Mouse (Mus musculus) forebrain, embryonic 14.5 days (tissue): ENCODE measurements around the gene Tent5c. TPM values are rescaled to one million over a fixed set of nuclear protein-coding genes. Genes with fewer than 3 reads are reported as not detected.
"Not testable (repeated sequence)": the region's sequence is repeated elsewhere in the genome, so short reads cannot be mapped to it uniquely, and the experiment has no call there.

ENCODE experiments used
- ATAC-seq: fragments of 200-750 bp; cut with Nextera tagmentation; 2 replicates; pipeline ENCODE4 v1.8.0; 2017; ENCODE audit warnings: mild to moderate bottlenecking, moderate library complexity
- DNase-seq: peaks from one replicate; pipeline ENCODE4 v3.0.0-alpha.2; 2015; ENCODE audit warnings: low spot score
- H3K27ac ChIP-seq: fragments of 300-500 bp; sonication (generic); 2 replicates; pipeline ENCODE4 v1.5.1; 2014; ENCODE audit warnings: low read depth, mild to moderate bottlenecking, control low read depth, low read length, moderate library complexity
- H3K27me3 ChIP-seq: fragments of 300-500 bp; sonication (generic); replicated peaks from 2 replicates; pipeline ENCODE4 v1.6.1; 2014; ENCODE audit warnings: low read length, control low read depth, mixed read lengths; ENCODE audit not compliant: control insufficient read depth, insufficient read depth
- H3K36me3 ChIP-seq: fragments of 300-500 bp; sonication (generic); 2 replicates; pipeline ENCODE4 v1.6.1; 2014; ENCODE audit warnings: low read length, control low read depth; ENCODE audit not compliant: control insufficient read depth, insufficient read depth
- H3K4me1 ChIP-seq: fragments of 300-500 bp; sonication (generic); 2 replicates; pipeline ENCODE4 v1.6.1; 2014; ENCODE audit warnings: antibody characterized with exemption, low read length, control low read depth; ENCODE audit not compliant: control insufficient read depth, insufficient read depth
- H3K4me2 ChIP-seq: fragments of 300-500 bp; sonication (generic); 2 replicates; pipeline ENCODE4 v1.6.1; 2014; ENCODE audit warnings: mild to moderate bottlenecking, control low read depth, low read length
- H3K4me3 ChIP-seq: fragments of 300-500 bp; sonication (generic); 2 replicates; pipeline ENCODE4 v1.5.1; 2014; ENCODE audit warnings: low read depth, low read length, control low read depth
- H3K9ac ChIP-seq: fragments of 300-500 bp; sonication (generic); 2 replicates; pipeline ENCODE4 v1.6.1; 2014; ENCODE audit warnings: mild to moderate bottlenecking, low read length, control low read depth, moderate library complexity
- H3K9me3 ChIP-seq: fragments of 300-500 bp; sonication (generic); replicated peaks from 2 replicates; pipeline ENCODE4 v1.6.1; 2016; ENCODE audit warnings: low read length, control low read depth, mixed read lengths; ENCODE audit not compliant: control insufficient read depth
- WGBS: fragments of 180-500 bp; shearing (Covaris S2); extraction: QIAGEN DNeasy Blood & Tissue Kit; methylation state at CpG from one replicate; pipeline ENCODE4 v1.1.7; 2014; 5-methylcytosine and 5-hydroxymethylcytosine counted together
- polyA plus RNA-seq: library from polyadenylated mRNA; unstranded; fragments of >200 nt; fragmentation: Nextera tagmentation; extraction: Ambion mirVana; gene quantifications from 2 replicates; pipeline ENCODE4 v1.2.1, GENCODE M21; 2014

Gene Tent5c
- polyA plus RNA-seq, 1 experiment from 2014 or later: 1.9 TPM

DNA sequence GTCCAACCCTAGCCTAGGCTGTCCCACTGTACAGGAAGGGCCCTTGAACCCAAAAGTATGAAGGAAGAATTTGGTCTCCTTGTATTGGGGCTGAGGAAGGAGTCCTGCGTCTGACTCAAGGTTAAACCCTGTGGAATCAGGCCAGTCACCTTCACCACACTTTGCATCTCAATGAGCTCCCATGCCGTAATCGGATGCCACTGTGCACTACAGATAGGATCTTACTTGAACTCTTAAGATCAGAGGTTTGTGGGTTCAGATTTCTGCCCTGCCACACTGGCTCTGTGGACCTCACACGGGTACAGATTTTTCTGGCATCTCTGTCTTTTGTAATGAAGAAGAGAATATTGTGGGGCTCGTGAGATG is 68.5 kb downstream of the Tent5c start:
- H3K9ac ChIP-seq: no peak overlapping the region
- no peak overlapping the region for H3K27ac ChIP-seq
- 68% methylated on average over 5 of the region's 5 CpGs for WGBS
- H3K4me2 ChIP-seq: no peak overlapping the region
- DNase-seq (no peak), ATAC-seq (no peak)
- H3K36me3 ChIP-seq: no peaks in the 10 kb centered on the region
- no peaks in the 10 kb centered on the region for H3K27me3 ChIP-seq
- no peaks in the 10 kb centered on the region for H3K9me3 ChIP-seq
- peaks cover 4% of the 10 kb centered on the region; the same call in 1 of the 2 replicates for H3K4me1 ChIP-seq
- no peak overlapping the region for H3K4me3 ChIP-seq

DNA sequence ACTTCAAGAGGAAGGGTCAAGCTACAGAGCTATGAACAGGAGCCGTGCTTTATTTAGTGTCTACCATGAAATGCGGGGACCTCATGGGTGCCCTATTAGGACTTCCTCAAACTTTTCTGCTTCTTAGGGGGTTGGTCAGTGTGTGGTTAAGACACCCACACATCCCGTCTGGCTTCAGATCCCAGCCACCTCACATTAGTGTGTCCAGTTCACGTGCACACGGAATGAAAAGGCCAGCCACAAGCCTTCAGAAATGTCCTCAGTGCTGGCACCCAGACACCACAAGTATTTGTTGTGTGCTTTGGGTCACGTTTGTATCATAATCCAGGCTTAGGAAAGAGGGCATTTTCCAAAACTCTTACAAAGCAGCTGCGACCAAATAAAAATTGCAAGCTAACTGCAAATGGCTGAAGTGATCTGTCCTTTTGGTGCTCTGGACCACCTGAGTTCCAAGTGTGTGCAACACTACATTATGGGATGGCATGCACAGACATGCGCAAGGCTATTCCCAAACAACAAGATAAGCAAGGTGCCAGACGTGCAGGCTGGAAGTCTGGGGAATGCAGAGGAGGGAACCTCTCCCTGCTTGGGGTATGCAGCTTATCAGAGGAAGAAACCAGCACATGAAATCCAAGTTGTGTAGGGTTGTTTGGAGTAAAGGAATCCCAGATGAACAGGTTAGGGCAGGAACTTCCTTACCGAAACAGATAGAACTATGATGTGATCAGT is 69.0 kb downstream of the Tent5c start:
- no peak overlapping the region for H3K4me3 ChIP-seq
- H3K4me1 ChIP-seq: peaks cover 4% of the 10 kb centered on the region; the same call in 1 of the 2 replicates
- H3K9ac ChIP-seq: no peak overlapping the region
- no peaks in the 10 kb centered on the region for H3K9me3 ChIP-seq
- no peak overlapping the region for H3K4me2 ChIP-seq
- H3K36me3 ChIP-seq: no peaks in the 10 kb centered on the region
- H3K27me3 ChIP-seq: no peaks in the 10 kb centered on the region
- WGBS: 88% methylated on average over 10 of the region's 10 CpGs
- DNase-seq (no peak), ATAC-seq (no peak)
- no peak overlapping the region for H3K27ac ChIP-seq

DNA sequence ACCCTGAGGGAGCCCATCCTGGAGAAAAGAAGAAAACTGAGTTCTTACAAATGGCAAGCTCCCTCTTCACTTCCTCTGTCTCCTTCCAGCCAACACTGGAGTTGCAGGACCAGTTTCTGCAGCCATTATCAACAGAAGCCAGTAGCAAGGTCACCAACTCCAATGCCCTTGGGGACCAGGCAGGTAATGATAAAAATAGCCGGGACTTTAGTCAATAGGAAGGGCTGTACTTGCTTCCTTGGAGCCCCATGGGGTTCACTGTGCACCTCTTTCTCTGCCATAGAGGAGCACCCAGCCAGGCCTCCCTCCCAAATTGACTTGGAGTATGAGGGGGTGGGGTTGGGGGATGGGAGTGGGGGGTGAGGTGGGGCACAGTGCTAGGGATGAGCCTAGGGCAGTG is 70.7 kb downstream of the Tent5c start:
- DNase-seq: no peak
- Histone ChIP-seq H3K4me3 (no peak overlapping the region), H3K36me3 (no peaks in the 10 kb centered on the region), H3K27ac (no peak overlapping the region), H3K27me3 (no peaks in the 10 kb centered on the region), H3K4me2 (no peak overlapping the region), H3K4me1 (peaks cover 4% of the 10 kb centered on the region; the same call in 1 of the 2 replicates), H3K9ac (no peak overlapping the region), H3K9me3 (no peaks in the 10 kb centered on the region)
- 87% methylated on average over 1 of the region's 1 CpGs for WGBS
- ATAC-seq: no peak

DNA sequence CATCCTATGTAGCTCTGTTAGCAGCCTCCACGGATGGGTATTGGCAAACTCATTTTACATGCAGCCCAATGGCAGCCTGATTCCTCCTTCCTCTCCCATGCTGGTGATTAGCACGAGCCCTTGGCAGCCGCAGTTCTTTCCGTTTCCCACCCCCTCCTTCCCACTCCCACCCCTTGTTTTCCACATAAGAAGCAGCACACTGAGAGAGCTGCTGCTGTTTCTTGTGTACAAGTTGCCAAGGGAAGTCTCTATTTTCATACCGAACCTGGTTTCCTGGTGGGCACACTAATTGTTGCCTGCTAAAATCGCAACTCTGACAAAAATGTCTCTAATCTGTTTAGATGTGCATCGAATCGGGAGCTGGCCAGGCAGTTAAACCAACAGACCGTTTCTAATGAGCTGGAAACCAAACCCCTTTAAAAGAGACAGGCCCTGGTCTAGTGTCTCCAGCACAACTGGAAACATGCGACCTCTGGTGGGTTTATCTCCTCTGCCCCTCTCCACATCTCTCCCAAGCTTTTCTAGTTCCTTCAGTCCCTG is 71.3 kb downstream of the Tent5c start:
- Histone ChIP-seq H3K27me3 (no peaks in the 10 kb centered on the region), H3K36me3 (no peaks in the 10 kb centered on the region), H3K9ac (no peak overlapping the region), H3K27ac (no peak overlapping the region), H3K4me2 (peak overlapping the region; percentile 18), H3K4me3 (no peak overlapping the region), H3K4me1 (peaks cover 4% of the 10 kb centered on the region; the same call in 1 of the 2 replicates), H3K9me3 (no peaks in the 10 kb centered on the region)
- under 1% methylated on average over 10 of the region's 10 CpGs for WGBS
- DNase-seq (peak; percentile 72), ATAC-seq (peak; percentile 60)

DNA sequence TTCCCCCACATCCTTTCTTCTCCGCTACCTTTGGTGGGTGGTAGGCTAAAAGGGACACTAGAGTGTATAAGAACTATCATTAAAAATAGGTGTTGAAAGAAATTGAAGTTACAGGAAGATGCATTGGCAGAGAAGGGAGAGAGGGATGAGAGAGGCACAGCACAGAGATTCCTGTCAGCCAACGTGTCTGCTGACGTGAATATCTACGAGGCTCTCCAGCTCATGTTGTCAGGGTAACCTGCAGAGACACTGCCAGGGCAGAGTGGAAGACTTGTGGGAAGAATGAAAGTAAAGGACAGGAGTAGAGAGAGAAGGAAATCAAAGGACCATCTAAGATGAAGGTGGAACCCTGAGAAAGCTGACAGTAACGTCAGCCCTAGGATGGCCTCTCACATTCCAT is 73.5 kb downstream of the Tent5c start:
- H3K4me2 ChIP-seq: no peak overlapping the region
- DNase-seq (no peak), ATAC-seq (no peak)
- peaks cover 4% of the 10 kb centered on the region; the same call in 1 of the 2 replicates for H3K4me1 ChIP-seq
- no peak overlapping the region for H3K9ac ChIP-seq
- H3K27me3 ChIP-seq: no peaks in the 10 kb centered on the region
- H3K36me3 ChIP-seq: no peaks in the 10 kb centered on the region
- 91% methylated on average over 5 of the region's 5 CpGs for WGBS
- no peak overlapping the region for H3K27ac ChIP-seq
- H3K4me3 ChIP-seq: no peak overlapping the region
- H3K9me3 ChIP-seq: no peaks in the 10 kb centered on the region

- H3K9me3 ChIP-seq, ATAC-seq, H3K4me1 ChIP-seq, H3K4me3 ChIP-seq, H3K4me2 ChIP-seq, DNase-seq, H3K27me3 ChIP-seq, H3K27ac ChIP-seq, H3K9ac ChIP-seq, H3K36me3 ChIP-seq: not testable (repeated sequence)
- WGBS: 96% methylated on average over 3 of the region's 3 CpGs
These were observed 75.5 kb downstream of the Tent5c start for GRCm38 (mm10) chr3:100413586-100413985.

DNA sequence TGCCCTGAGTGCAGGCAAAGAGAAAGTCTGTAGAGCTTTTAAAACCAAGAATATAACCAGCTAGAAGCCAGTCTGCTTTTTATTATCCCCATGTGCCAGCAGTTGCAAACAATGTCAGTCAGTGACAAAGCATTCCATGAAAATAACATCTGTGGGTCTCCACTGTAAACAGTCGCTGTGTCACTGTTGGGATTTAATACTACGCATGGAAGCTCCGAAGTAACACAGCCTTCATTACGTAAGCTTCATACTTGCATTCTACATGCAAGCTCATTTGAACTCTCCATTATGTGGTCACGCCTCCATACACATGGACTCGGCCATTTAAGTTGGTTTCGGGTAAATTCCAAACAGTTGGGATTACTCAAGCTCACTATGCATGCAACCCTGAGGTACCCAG is 77.2 kb downstream of the Tent5c start:
- Histone ChIP-seq H3K27me3 (no peaks in the 10 kb centered on the region), H3K27ac (no peak overlapping the region), H3K4me1 (no peaks in the 10 kb centered on the region), H3K4me3 (no peak overlapping the region), H3K4me2 (no peak overlapping the region), H3K36me3 (no peaks in the 10 kb centered on the region), H3K9ac (no peak overlapping the region), H3K9me3 (no peaks in the 10 kb centered on the region)
- ATAC-seq: no peak
- no peak for DNase-seq
- 92% methylated on average over 7 of the region's 7 CpGs for WGBS

GRCm38 (mm10) chr3:100409280-100409679 is 79.8 kb downstream of the Tent5c start:
- Histone ChIP-seq H3K9me3 (no peaks in the 10 kb centered on the region), H3K4me1 (no peaks in the 10 kb centered on the region), H3K9ac (no peak overlapping the region), H3K4me2 (no peak overlapping the region), H3K4me3 (no peak overlapping the region), H3K27ac (no peak overlapping the region), H3K27me3 (no peaks in the 10 kb centered on the region), H3K36me3 (no peaks in the 10 kb centered on the region)
- DNase-seq: no peak
- WGBS: 91% methylated on average over 2 of the region's 2 CpGs
- no peak for ATAC-seq

GRCm38 (mm10) chr3:100408351-100409043 is 80.6 kb downstream of the Tent5c start:
- Histone ChIP-seq H3K9me3 (no peaks in the 10 kb centered on the region), H3K4me1 (no peaks in the 10 kb centered on the region), H3K27me3 (no peaks in the 10 kb centered on the region), H3K27ac (no peak overlapping the region), H3K36me3 (no peaks in the 10 kb centered on the region), H3K4me3 (no peak overlapping the region), H3K4me2 (no peak overlapping the region), H3K9ac (no peak overlapping the region)
- ATAC-seq (no peak), DNase-seq (no peak)
- WGBS: 89% methylated on average over 2 of the region's 2 CpGs
